ENCODE assay signal across 21 mouse cellular contexts in genomic region chr8:116141363-116141762, GRCm38 (mm10).
DNase-seq lines count a peak whose midpoint lies in the region; ATAC-seq and TF ChIP-seq lines count a peak whose summit lies in the region.
"Had no signal": no experiment of that assay in that cellular context is flagged by ENCODE, and none has a peak within 500 bp of the region (broad histone marks: within the 10 kb centered on the region; RNA-seq: fewer than 3 reads in every experiment).

No protein-coding gene starts in this region.

- H3K27ac ChIP-seq in kidney, embryonic 14.5 days (ENCODE audit: low read depth, low read length), result no peak overlapping the region
- no peak overlapping the region for H3K27ac ChIP-seq in intestine, embryonic 15.5 days
- no peak overlapping the region; the same call in 1 of the 2 replicates for H3K27ac ChIP-seq in intestine, embryonic 16.5 days (ENCODE audit: low read length)
- H3K27ac ChIP-seq in small intestine, adult 2 months (ENCODE audit: insufficient read depth, low read depth, low read length), result peak overlapping the region; percentile 81
- H3K27ac ChIP-seq: embryonic facial prominence, embryonic 10.5 days; embryonic facial prominence, embryonic 12.5 days; forebrain, embryonic 13.5 days; forebrain, embryonic 15.5 days had no signal

- no peaks in the 10 kb centered on the region for H3K4me1 ChIP-seq in kidney, embryonic 14.5 days (ENCODE audit: control insufficient read depth, insufficient read depth, low read length)
- peaks cover 4% of the 10 kb centered on the region; the same call in 1 of the 2 replicates for H3K4me1 ChIP-seq in intestine, embryonic 15.5 days (replicated peaks)
- H3K4me1 ChIP-seq in intestine, embryonic 16.5 days (ENCODE audit: control insufficient read depth, insufficient read depth, low read length), result peaks cover 6% of the 10 kb centered on the region; the same call in 1 of the 2 replicates
- peaks cover 14% of the 10 kb centered on the region; the same call in 1 of the 2 replicates for H3K4me1 ChIP-seq in small intestine, adult 2 months (ENCODE audit: control insufficient read depth, insufficient read depth, insufficient read length, low read length)
- H3K4me1 ChIP-seq: embryonic facial prominence, embryonic 12.5 days; forebrain, embryonic 13.5 days had no signal

- no peak overlapping the region for H3K4me3 ChIP-seq in kidney, embryonic 14.5 days (ENCODE audit: low read length)
- no peak overlapping the region for H3K4me3 ChIP-seq in intestine, embryonic 15.5 days (replicated peaks)
- H3K4me3 ChIP-seq in intestine, embryonic 16.5 days (ENCODE audit: low read length), result no peak overlapping the region
- H3K4me3 ChIP-seq in small intestine, adult 2 months (ENCODE audit: low read depth, low read length), result no peak overlapping the region
- H3K4me3 ChIP-seq: embryonic facial prominence, embryonic 10.5 days; embryonic facial prominence, embryonic 12.5 days; forebrain, embryonic 13.5 days; forebrain, embryonic 15.5 days had no signal

- H3K9me3 ChIP-seq in kidney, embryonic 14.5 days (ENCODE audit: control insufficient read depth, low read length), result no peaks in the 10 kb centered on the region
- H3K9me3 ChIP-seq in intestine, embryonic 15.5 days, result no peaks in the 10 kb centered on the region
- H3K9me3 ChIP-seq in intestine, embryonic 16.5 days (ENCODE audit: control insufficient read depth, low read length), result no peaks in the 10 kb centered on the region; the same call in 1 of the 2 replicates
- H3K9me3 ChIP-seq: embryonic facial prominence, embryonic 10.5 days; forebrain, embryonic 13.5 days; forebrain, embryonic 15.5 days had no signal

- no peak overlapping the region for H3K9ac ChIP-seq in kidney, embryonic 14.5 days (ENCODE audit: low read depth, low read length)
- H3K9ac ChIP-seq in intestine, embryonic 15.5 days, result no peak overlapping the region
- no peak overlapping the region for H3K9ac ChIP-seq in intestine, embryonic 16.5 days (ENCODE audit: low read depth, low read length)
- H3K9ac ChIP-seq: embryonic facial prominence, embryonic 12.5 days; forebrain, embryonic 13.5 days; forebrain, embryonic 15.5 days had no signal

- no peak for TF ChIP-seq CTCF in small intestine, adult 2 months (IDR thresholded peaks at IDR 0.05; ENCODE audit: extremely low read depth, insufficient read length, insufficient replicate concordance, low read depth, low read length)

- H3K4me2 ChIP-seq in kidney, embryonic 14.5 days (replicated peaks; ENCODE audit: low read depth, low read length), result no peak overlapping the region
- H3K4me2 ChIP-seq in intestine, embryonic 15.5 days (replicated peaks), result no peak overlapping the region
- no peak overlapping the region for H3K4me2 ChIP-seq in intestine, embryonic 16.5 days (ENCODE audit: low read depth, low read length)
- H3K4me2 ChIP-seq: embryonic facial prominence, embryonic 12.5 days; forebrain, embryonic 13.5 days; forebrain, embryonic 15.5 days had no signal

- no peak for TF ChIP-seq POLR2A in small intestine, adult 2 months (IDR thresholded peaks at IDR 0.05; ENCODE audit: low read depth, low read length)

- H3K27me3 ChIP-seq in kidney, embryonic 14.5 days (ENCODE audit: control insufficient read depth, insufficient read depth, low read length), result no peaks in the 10 kb centered on the region
- no peaks in the 10 kb centered on the region for H3K27me3 ChIP-seq in intestine, embryonic 15.5 days (replicated peaks)
- H3K27me3 ChIP-seq in intestine, embryonic 16.5 days (replicated peaks; ENCODE audit: control insufficient read depth, insufficient read depth, low read length), result no peaks in the 10 kb centered on the region
- H3K27me3 ChIP-seq in small intestine, adult 2 months (ENCODE audit: control insufficient read depth, insufficient read depth, low read length), result no peaks in the 10 kb centered on the region
- H3K27me3 ChIP-seq: embryonic facial prominence, embryonic 12.5 days; forebrain, embryonic 13.5 days; forebrain, embryonic 15.5 days had no signal

- WGBS in kidney, embryonic 14.5 days, result 80% methylated on average over 5 of the region's 5 CpGs
- WGBS in intestine, embryonic 15.5 days, result 66% methylated on average over 5 of the region's 5 CpGs
- WGBS in intestine, embryonic 16.5 days, result 64% methylated on average over 5 of the region's 5 CpGs
- 33% methylated on average over 5 of the region's 5 CpGs for WGBS in small intestine, adult 2 months

- DNase-seq in kidney, adult 9 months, result peak; percentile 13
- DNase-seq in lung, postnatal 25 days (ENCODE audit: low spot score), result no peak
- DNase-seq: adrenal gland, adult 2 months; adrenal gland, postnatal 10 days; adrenal gland, postnatal 25 days; cerebellum, adult 11 months; cerebellum, adult 18-20 months; cerebellum, adult 8-10 months; cerebellum, adult 9-11 months; cerebellum, postnatal 14 days; cerebellum, postnatal 36 days; embryo, embryonic 11 days had no signal

- no peaks in the 10 kb centered on the region for H3K36me3 ChIP-seq in kidney, embryonic 14.5 days (ENCODE audit: control insufficient read depth, insufficient read depth, low read length)
- no peaks in the 10 kb centered on the region for H3K36me3 ChIP-seq in intestine, embryonic 15.5 days
- no peaks in the 10 kb centered on the region for H3K36me3 ChIP-seq in intestine, embryonic 16.5 days (ENCODE audit: control insufficient read depth, insufficient read depth, low read length)
- H3K36me3 ChIP-seq in small intestine, adult 2 months (ENCODE audit: control insufficient read depth, insufficient read depth, low read length), result no peaks in the 10 kb centered on the region
- H3K36me3 ChIP-seq: embryonic facial prominence, embryonic 10.5 days; embryonic facial prominence, embryonic 12.5 days; forebrain, embryonic 15.5 days had no signal

- no peak for ATAC-seq in kidney, embryonic 14.5 days (ENCODE audit: low FRiP score, low TSS enrichment)
- peak; percentile 64 for ATAC-seq in intestine, embryonic 15.5 days
- ATAC-seq in intestine, embryonic 16.5 days, result peak; percentile 75
- no peak for ATAC-seq in megakaryocyte-erythroid progenitor cell, adult 5-6 weeks (replicated peaks; ENCODE audit: low FRiP score, low TSS enrichment, poor library complexity, severe bottlenecking)
- ATAC-seq: forebrain, embryonic 13.5 days; forebrain, embryonic 15.5 days had no signal

Comparison
In these comparisons a context has a peak if more than half of its experiments do, and no peak if none do; other contexts are left out.
1. ATAC-seq: peak in intestine, embryonic 15.5 days (single experiment) and intestine, embryonic 16.5 days (single experiment); none in kidney, embryonic 14.5 days (single experiment) and megakaryocyte-erythroid progenitor cell, adult 5-6 weeks (single experiment).